Mouse (Mus musculus): ENCODE data around the gene Pik3cd. TPM values are rescaled to one million over a fixed set of nuclear protein-coding genes. Genes with fewer than 3 reads are reported as not detected.

Gene Pik3cd
- polyA plus RNA-seq, 1 experiment from 2014 or later: 5.5 TPM

DNA sequence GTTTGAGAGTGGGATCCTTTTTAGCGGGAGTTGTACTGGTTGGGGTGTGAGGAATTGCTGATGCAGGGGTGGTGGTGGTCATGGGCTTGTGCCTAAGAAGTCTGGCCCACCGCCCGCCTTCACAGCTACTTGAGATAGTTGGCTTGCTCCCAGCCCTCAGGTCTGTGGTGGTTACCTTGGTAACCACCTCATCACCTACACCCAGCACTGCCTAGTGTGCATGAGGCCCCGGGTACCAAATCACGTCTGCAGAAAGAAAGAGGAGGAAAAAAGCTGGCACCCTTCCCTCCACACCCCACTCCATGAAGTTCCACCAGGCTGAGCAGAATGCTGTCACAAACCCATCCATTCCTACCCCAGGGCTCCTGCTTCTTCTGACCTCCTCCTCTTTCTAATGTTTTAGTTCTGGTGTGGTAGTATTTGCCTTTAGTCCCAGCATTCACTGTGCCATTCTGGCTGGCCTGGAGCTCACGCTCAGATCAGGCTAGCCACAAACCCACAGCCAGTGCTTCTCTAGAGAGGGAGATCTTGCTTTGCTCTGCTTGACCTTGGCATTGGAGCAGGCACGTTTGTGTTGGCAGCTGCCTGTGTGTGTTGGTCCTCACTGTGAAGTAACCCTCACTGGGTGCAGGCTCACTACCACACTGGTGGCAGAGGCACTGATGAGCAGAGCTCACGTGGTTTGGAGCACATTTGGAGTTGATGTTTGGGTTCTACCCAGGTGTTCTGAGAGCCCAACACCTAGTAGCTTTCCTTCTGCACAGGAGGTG is 92.9 kb downstream of the Pik3cd start:
- Histone ChIP-seq H3K4me3 (ENCODE audit: low read depth, low read length) (no peak overlapping the region), H3K4me2 (no peak overlapping the region), H3K27me3 (ENCODE audit: insufficient read depth, low read length) (no peaks in the 10 kb centered on the region), H3K9me3 (ENCODE audit: low read depth, low read length) (no peaks in the 10 kb centered on the region), H3K9ac (no peak overlapping the region), H3K4me1 (ENCODE audit: insufficient read depth) (no peaks in the 10 kb centered on the region), H3K27ac (ENCODE audit: low read depth) (no peak overlapping the region), H3K36me3 (ENCODE audit: insufficient read depth) (no peaks in the 10 kb centered on the region)
- ATAC-seq (ENCODE audit: insufficient read depth): no peak
- WGBS: 55% methylated on average over 8 of the region's 8 CpGs
- peak; percentile 34 for DNase-seq
- TF ChIP-seq CTCF (IDR thresholded peaks at IDR 0.05; ENCODE audit: low read depth): no peak

DNA sequence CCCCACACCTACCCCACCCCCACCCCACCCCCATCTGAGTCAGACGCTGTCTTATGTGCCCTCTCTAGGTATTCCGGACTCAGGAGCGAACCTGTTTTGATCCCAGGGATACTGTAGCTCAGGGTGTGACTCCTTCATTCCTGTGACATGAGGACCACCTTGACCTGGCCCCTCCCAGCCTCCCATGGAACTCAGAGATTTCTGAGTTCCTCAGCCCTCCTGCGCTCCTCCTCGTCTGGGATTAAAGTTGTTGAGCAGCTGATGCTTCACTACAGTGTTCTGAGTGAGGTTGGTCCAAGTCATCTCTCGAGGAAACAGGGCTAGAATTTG is 94.1 kb downstream of the Pik3cd start:
- Histone ChIP-seq H3K4me1 (ENCODE audit: insufficient read depth) (no peaks in the 10 kb centered on the region), H3K9ac (no peak overlapping the region), H3K4me2 (no peak overlapping the region), H3K9me3 (ENCODE audit: low read depth, low read length) (no peaks in the 10 kb centered on the region), H3K36me3 (ENCODE audit: insufficient read depth) (no peaks in the 10 kb centered on the region), H3K27ac (ENCODE audit: low read depth) (no peak overlapping the region), H3K4me3 (ENCODE audit: low read depth, low read length) (no peak overlapping the region), H3K27me3 (ENCODE audit: insufficient read depth, low read length) (no peaks in the 10 kb centered on the region)
- TF ChIP-seq CTCF (IDR thresholded peaks at IDR 0.05; ENCODE audit: low read depth): no peak
- DNase-seq: no peak
- 69% methylated on average over 6 of the region's 6 CpGs for WGBS
- no peak for ATAC-seq (ENCODE audit: insufficient read depth)

- Histone ChIP-seq H3K36me3 (ENCODE audit: insufficient read depth) (no peaks in the 10 kb centered on the region), H3K4me2 (no peak overlapping the region), H3K4me3 (ENCODE audit: low read depth, low read length) (no peak overlapping the region), H3K27ac (ENCODE audit: low read depth) (no peak overlapping the region), H3K9me3 (ENCODE audit: low read depth, low read length) (no peaks in the 10 kb centered on the region), H3K27me3 (ENCODE audit: insufficient read depth, low read length) (no peaks in the 10 kb centered on the region), H3K4me1 (ENCODE audit: insufficient read depth) (no peaks in the 10 kb centered on the region), H3K9ac (no peak overlapping the region)
- DNase-seq: peak; percentile 62
- WGBS: 26% methylated on average over 20 of the region's 20 CpGs
- TF ChIP-seq CTCF (IDR thresholded peaks at IDR 0.05; ENCODE audit: low read depth): peak; percentile 7; the same call in 1 of the 2 replicates
- peak; percentile 74 for ATAC-seq (ENCODE audit: insufficient read depth)
These were observed 94.6 kb downstream of the Pik3cd start for GRCm38 (mm10) chr4:149607591-149608308.

- H3K27ac ChIP-seq (ENCODE audit: low read depth): no peak overlapping the region
- H3K9ac ChIP-seq: no peak overlapping the region
- no peaks in the 10 kb centered on the region for H3K27me3 ChIP-seq (ENCODE audit: insufficient read depth, low read length)
- DNase-seq (no peak), ATAC-seq (ENCODE audit: insufficient read depth) (no peak)
- no peaks in the 10 kb centered on the region for H3K4me1 ChIP-seq (ENCODE audit: insufficient read depth)
- H3K4me2 ChIP-seq: no peak overlapping the region
- 64% methylated on average over 15 of the region's 15 CpGs for WGBS
- H3K36me3 ChIP-seq (ENCODE audit: insufficient read depth): no peaks in the 10 kb centered on the region
- no peak for TF ChIP-seq CTCF (IDR thresholded peaks at IDR 0.05; ENCODE audit: low read depth)
- no peaks in the 10 kb centered on the region for H3K9me3 ChIP-seq (ENCODE audit: low read depth, low read length)
- H3K4me3 ChIP-seq (ENCODE audit: low read depth, low read length): no peak overlapping the region
These were observed 95.5 kb downstream of the Pik3cd start for GRCm38 (mm10) chr4:149606766-149607358.

DNA sequence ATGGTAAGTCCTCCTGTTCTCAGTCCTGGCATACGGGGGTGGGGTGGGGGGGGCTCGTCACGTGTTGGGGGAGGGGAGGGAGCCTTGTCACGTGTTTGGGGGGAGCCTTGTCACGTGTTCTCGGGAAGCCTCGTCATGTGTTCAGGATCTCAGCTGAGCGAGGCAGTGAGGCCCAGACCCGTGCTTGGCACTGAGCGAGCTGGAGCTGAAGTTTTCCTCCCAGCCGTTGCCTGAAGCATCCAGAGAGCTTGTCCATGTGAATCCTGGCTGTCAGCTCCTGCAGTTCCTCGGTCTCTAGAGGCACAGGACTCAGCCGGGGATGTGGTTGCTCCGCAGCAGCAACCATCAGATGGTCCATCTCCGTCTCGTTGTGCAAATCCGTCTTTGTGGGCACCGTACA is 96.3 kb downstream of the Pik3cd start:
- H3K36me3 ChIP-seq (ENCODE audit: insufficient read depth): no peaks in the 10 kb centered on the region
- ATAC-seq (ENCODE audit: insufficient read depth): no peak
- H3K9me3 ChIP-seq (ENCODE audit: low read depth, low read length): no peaks in the 10 kb centered on the region
- 71% methylated on average over 18 of the region's 18 CpGs for WGBS
- H3K9ac ChIP-seq: no peak overlapping the region
- no peak for TF ChIP-seq CTCF (IDR thresholded peaks at IDR 0.05; ENCODE audit: low read depth)
- no peak for DNase-seq
- H3K27me3 ChIP-seq (ENCODE audit: insufficient read depth, low read length): no peaks in the 10 kb centered on the region
- H3K4me1 ChIP-seq (ENCODE audit: insufficient read depth): peaks cover 2% of the 10 kb centered on the region; the same call in 1 of the 2 replicates
- H3K27ac ChIP-seq (ENCODE audit: low read depth): no peak overlapping the region
- H3K4me3 ChIP-seq (ENCODE audit: low read depth, low read length): no peak overlapping the region
- no peak overlapping the region for H3K4me2 ChIP-seq

- no peak for ATAC-seq (ENCODE audit: insufficient read depth)
- Histone ChIP-seq H3K4me3 (ENCODE audit: low read depth, low read length) (no peak overlapping the region), H3K27ac (ENCODE audit: low read depth) (no peak overlapping the region), H3K4me2 (no peak overlapping the region), H3K4me1 (ENCODE audit: insufficient read depth) (peaks cover 3% of the 10 kb centered on the region; the same call in 1 of the 2 replicates), H3K9me3 (ENCODE audit: low read depth, low read length) (no peaks in the 10 kb centered on the region), H3K36me3 (ENCODE audit: insufficient read depth) (no peaks in the 10 kb centered on the region), H3K9ac (no peak overlapping the region), H3K27me3 (ENCODE audit: insufficient read depth, low read length) (no peaks in the 10 kb centered on the region)
- TF ChIP-seq CTCF (IDR thresholded peaks at IDR 0.05; ENCODE audit: low read depth): peak; percentile 34
- 78% methylated on average over 3 of the region's 3 CpGs for WGBS
- no peak for DNase-seq
These were observed 97.9 kb downstream of the Pik3cd start for GRCm38 (mm10) chr4:149604518-149604917.

DNA sequence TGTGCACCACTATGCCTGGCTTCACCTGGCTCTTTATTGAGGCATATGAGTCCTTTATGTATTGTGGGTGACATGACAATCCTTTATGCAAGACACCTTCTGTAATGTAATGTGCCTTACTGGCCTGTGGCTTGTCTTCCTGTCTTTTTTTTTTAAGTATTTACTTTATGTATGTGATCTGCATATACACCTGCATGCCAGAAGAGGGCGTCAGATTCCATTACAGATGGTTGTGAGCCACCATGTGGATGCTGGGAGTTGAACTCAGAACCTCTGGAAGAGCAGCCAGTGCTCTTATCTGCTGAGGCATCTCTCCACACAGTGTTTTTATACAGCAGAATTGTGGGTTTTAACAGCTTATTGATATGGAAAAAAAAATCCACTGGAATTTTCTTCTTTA is 98.5 kb downstream of the Pik3cd start:
- WGBS: 33% methylated on average over 1 of the region's 1 CpGs
- ATAC-seq (ENCODE audit: insufficient read depth): no peak

More for the DNA sequence above, 98.5 kb downstream of the Pik3cd start:
- no peak overlapping the region for H3K4me2 ChIP-seq
- peaks cover 3% of the 10 kb centered on the region; the same call in 1 of the 2 replicates for H3K4me1 ChIP-seq (ENCODE audit: insufficient read depth)
- no peak for DNase-seq
- H3K27me3 ChIP-seq (ENCODE audit: insufficient read depth, low read length): no peaks in the 10 kb centered on the region
- no peak overlapping the region for H3K4me3 ChIP-seq (ENCODE audit: low read depth, low read length)
- no peak for TF ChIP-seq CTCF (IDR thresholded peaks at IDR 0.05; ENCODE audit: low read depth)
- H3K36me3 ChIP-seq (ENCODE audit: insufficient read depth): no peaks in the 10 kb centered on the region
- no peak overlapping the region for H3K27ac ChIP-seq (ENCODE audit: low read depth)
- H3K9me3 ChIP-seq (ENCODE audit: low read depth, low read length): no peaks in the 10 kb centered on the region
- no peak overlapping the region for H3K9ac ChIP-seq

Measured in lung, embryonic 14.5 days (tissue).